Mouse (Mus musculus) bone marrow macrophage, adult 2 months (primary cell): ENCODE data around the gene Qrich1.

Experiments used
- CTCF ChIP-seq: IDR thresholded peaks from 2 replicates; pipeline ENCODE4 v1.5.1; 2012; ENCODE audit warnings: low read depth, mild to moderate bottlenecking, low read length, moderate library complexity
- POLR2A ChIP-seq: IDR thresholded peaks from 2 replicates; pipeline ENCODE4 v1.6.1; 2012; ENCODE audit warnings: mild to moderate bottlenecking, low read depth, low read length, borderline replicate concordance

DNA sequence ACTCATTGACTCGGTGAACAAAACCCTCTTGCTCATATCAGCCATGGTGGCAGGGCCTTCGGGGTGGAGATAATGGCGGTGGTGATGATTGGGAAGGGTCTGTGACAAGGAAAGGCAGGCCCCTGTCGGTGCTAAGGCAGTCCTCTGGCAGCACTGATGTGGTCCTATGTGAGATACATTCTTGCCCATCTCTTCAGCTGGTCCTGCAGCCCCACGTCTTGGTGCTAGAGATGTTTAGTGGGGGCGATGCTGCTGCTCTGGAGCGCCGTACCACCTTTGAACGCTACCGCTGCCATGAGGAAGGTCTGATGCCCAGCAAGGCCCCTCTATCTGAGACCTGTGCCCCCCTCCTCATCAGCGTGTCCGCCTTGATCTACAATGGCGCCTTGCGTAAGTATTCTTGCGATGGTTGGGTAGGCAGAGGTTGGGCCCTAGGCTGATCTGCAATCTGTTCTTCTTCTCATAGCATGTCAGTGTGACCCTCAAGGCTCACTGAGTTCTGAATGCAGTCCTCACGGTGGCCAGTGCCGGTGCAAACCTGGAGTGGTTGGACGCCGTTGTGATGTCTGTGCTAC, 31.2 kb upstream of the Qrich1 start:
- TF ChIP-seq POLR2A = no peak
- no peak for TF ChIP-seq CTCF
